Mouse (Mus musculus) monocyte, adult 5-6 weeks (primary cell): ENCODE measurements around the gene Lrit3. TPM values are rescaled to one million over a fixed set of nuclear protein-coding genes. Genes with fewer than 3 reads are reported as not detected.
A peak's percentile ranks its signal among the peaks of the same experiment; 100 is the strongest.

Experiments
- ATAC-seq: fragments of 153-309, 156-312 bp; replicated peaks from 2 replicates; pipeline ENCODE4 v1.8.0; 2017; ENCODE audit warnings: mild to moderate bottlenecking; ENCODE audit not compliant: low TSS enrichment, insufficient number of reproducible peaks, severe bottlenecking, poor library complexity, low FRiP score
- total RNA-seq: library from RNA; stranded (forward); fragments of 200-1000, 200-491, 200-594 nt; gene quantifications from 3 replicates; pipeline ENCODE4 v1.2.3, GENCODE M21; 2017

The Lrit3 gene
- total RNA-seq = not detected in 3 replicates

DNA sequence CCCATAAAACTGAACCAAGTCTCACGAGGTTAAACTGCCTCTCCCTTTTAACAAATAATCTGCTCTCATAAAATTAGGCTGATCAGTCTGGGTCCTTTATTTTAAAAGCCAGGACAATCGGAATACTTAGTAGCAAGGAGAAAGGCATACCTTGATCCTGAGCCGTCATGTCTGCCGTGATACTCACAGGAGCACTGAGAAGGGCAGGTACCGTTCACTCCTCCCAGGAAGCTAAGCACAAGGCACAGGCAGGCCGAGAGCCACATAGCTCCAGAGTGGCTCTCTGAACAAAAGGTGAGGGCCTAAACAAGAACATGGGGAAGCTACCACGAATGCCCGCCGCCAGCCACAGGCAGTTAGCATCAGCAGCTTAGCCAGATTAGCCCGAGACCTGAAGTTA is at the start of gene Lrit3:
Gene Lrit3, minus strand, starts transcription at position 266 of the 400 bp plus-strand sequence.
- ATAC-seq = no peak

DNA sequence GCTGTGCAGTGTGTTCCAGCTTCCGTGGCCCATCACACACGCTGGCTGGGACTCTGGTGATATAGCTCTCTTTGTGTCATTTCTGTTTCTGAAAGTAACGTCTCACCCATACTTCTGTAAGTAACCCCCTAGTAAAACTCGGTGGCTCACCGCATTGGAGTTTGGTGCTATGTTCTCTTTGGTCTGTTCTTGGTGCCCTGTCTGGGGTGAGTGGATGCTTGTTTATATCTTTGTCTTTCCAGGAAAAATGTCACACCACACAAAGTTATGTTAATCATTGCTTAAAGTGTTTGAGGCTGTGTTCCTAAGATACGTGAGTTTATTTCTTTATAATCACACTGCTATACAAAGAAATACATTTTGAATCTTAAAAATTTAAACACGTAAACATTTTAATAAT is 43.0 kb upstream of the Lrit3 start:
- ATAC-seq = no peak

DNA sequence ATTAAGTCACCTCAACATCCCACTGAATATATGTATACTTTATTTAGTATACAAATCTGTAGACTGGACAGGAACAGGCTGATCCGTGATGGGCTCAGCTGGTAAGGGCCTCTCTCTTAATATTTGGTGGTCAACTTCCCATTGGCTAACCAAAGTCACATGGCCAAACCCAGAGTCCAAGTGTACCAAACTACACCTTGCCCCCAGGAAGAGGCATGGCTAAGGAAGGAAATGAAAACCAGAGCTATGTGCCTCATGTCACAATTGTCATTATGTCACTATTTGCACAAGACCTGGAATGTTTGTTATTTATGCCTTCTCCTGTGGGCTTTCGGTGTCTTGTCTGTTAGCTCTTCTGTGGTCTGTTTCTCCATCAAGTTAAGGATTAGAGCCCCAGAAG is 42.0 kb upstream of the Lrit3 start:
- no peak for ATAC-seq

GRCm38 (mm10) chr3:129838017-129838416 is 34.2 kb upstream of the Lrit3 start:
- no peak for ATAC-seq

- no peak for ATAC-seq
Observed at GRCm38 (mm10) chr3:129836965-129837364, 33.1 kb upstream of the Lrit3 start.

DNA sequence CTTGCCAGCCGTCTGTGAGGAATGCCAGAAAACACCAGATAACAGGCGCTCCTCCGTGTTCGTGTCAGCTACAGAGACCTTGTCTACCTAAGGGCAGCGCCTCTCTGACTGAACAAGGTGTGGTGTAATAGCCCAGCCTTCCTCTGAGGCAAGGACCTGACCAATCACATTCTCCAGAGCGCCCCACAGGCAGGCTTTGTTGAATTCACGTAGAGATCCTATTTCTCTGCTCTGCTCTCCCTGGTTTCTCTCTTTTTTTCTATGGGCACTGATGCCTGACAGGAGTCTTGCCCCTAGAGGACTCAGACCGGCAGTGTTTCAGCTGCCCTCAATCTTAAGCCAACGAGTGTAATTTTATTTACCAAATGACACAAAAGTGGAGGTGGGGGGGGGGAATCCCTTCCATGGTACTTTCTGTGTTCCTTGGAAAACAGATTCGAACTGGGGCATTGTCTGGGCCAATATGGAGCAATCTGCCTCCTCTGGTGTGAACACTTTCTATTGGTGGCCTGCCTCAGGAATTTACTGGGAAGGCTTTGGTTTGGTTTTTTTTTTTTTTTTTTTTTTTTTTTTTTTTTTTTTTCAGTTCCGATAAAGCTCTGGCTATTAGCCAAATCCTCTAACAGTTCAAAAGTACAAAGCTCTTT is 32.3 kb upstream of the Lrit3 start:
- no peak for ATAC-seq

DNA sequence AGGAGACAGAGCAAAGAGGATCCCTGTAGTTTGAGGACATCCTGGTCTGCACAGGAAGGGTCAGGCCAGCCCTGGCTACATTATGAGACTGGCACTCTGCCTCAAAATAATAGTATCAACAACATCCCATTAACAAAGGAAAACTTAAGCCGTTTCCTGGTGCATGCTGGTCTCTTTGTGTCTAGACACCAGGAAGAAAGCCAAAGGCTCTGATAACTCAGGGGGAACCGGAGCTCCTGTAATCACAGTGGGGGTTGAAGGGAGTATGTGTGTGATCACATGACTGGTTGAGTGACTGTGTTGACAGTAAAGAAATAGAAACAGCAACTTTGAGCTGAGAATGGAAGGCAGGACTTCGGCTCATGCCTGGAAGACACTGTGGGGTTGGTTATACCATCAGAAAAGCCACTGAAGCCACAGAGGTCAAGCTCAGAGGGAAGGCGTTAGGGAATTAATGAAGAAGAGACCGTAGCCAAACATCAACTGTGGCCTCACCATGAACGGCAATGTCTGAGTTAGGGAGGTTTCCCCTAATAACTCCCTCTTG is 31.6 kb upstream of the Lrit3 start, which contains the start of gene Cfi:
Gene Cfi, plus strand, starts transcription at position 497 of the 547 bp plus-strand sequence.
- ATAC-seq = no peak

DNA sequence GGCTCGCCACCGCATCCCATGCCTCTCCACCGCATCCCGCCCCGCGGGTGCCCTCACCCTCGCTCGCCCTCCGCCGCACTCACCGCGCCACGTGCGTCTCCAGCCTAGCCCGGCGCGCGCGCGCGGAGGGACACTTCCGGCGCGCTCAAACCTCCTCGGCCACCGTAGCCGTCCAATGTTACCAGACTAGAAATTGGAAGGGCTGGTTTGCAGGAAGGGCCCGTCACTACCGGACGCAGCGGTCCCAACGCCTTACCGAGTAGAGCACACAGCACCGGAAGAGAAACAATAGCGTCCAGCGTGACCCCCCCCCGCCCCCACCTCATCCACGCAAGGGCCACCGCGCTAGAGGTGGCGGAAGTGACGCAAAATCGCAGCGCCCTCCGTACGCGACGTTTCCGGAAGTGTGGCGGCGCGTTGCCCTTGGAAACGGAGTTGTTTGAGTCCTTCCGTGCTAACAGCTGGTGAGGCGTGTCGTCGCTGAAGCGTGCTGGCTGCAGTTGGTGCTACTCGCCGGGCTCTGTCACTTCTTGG is 27.3 kb upstream of the Lrit3 start, which contains the start of gene Gar1:
Gene Gar1, minus strand, starts transcription at position 362 of the 534 bp plus-strand sequence.
- peak; percentile 93 for ATAC-seq

- ATAC-seq = no peak; the same call in 1 of the 2 replicates
Observed at GRCm38 (mm10) chr3:129830626-129831025, 26.8 kb upstream of the Lrit3 start.

DNA sequence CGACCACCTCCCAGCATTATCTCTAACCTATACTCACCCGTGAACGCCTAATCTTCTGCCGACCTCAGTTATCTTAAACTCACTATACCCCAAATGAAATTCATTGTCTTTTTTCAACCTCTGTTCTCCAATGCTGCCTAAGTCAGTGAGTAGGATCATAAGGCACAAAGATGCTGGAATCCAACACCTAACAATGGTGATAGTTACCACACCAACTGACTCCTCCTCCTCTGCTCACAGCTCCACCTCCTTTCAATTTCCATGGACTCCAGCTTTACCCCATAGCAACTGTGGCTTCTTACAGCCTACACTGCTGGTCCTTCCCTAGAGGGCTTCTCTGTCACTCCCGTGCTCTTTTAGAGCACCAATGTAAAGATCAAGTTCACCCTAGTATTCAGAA is 23.9 kb upstream of the Lrit3 start:
- no peak for ATAC-seq

GRCm38 (mm10) chr3:129826691-129827090 is 22.9 kb upstream of the Lrit3 start:
- ATAC-seq = no peak

DNA sequence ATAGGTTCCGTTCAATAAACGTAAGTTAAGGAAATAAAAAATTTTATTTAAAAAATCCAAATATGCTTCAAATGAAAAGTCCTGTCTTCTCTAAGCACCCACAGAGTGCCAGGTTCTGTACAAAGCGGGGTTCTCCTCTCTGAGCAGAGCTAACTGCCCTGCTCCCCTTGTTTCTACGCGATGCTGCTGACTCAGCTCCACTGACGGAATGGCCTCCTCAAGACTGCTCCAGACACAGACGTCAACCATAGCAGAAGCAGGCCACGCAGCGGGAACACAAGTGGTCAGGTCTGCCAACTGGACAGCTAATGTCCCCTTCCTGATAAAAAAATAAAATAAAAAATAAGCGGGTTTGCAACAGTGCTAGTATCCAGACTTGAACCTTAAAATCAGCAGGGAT is 21.1 kb upstream of the Lrit3 start:
- ATAC-seq = no peak

GRCm38 (mm10) chr3:129824146-129824545 is 20.3 kb upstream of the Lrit3 start:
- ATAC-seq = no peak

GRCm38 (mm10) chr3:129823293-129823692 is 19.5 kb upstream of the Lrit3 start:
- no peak for ATAC-seq

GRCm38 (mm10) chr3:129822206-129822775 is 18.5 kb upstream of the Lrit3 start, which contains the start of gene Rrh:
TSS of gene Rrh (minus strand) at chr3:129822587.
- ATAC-seq = no peak

- ATAC-seq = no peak
Observed at GRCm38 (mm10) chr3:129821736-129822135, 17.9 kb upstream of the Lrit3 start.

- no peak for ATAC-seq
Observed at GRCm38 (mm10) chr3:129820847-129821246, 17.0 kb upstream of the Lrit3 start.

DNA sequence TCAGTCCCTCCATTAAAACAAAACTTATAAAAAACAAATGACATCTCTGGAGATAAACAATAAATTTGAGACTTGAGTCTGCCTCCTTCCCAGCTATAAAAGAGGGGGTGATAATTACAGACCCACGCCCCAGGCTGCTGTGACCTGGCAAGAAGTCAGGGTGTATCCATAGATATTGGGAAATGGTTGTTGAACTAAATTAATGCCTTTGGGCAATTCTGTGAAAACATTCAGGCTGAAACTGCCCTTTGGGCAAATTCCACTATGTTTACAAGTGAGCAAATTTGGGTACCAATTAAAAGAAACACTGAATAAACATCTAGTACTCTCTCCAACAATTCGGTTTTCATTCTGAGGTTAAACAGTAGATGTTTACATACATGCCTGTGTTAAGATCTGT is 4.8 kb downstream of the Lrit3 start:
- no peak for ATAC-seq

DNA sequence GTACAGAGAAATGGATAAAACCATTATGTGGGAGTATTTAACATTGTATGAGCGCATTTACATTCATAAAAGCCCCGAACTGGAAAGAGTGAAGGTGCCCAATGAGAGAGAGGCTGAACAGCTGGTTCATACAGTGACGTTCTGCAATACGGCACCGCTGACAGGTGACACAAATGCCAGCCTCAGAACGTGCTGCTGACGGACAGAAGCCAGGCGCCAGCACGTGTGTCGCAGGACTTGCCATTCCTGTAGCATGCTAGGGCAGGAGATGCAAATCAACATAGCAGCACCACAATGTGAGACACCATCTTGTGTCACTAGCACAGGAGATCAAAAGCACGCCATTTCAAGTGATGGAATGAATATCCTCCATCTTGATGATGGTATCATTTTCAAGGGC is 5.3 kb downstream of the Lrit3 start:
- no peak for ATAC-seq

DNA sequence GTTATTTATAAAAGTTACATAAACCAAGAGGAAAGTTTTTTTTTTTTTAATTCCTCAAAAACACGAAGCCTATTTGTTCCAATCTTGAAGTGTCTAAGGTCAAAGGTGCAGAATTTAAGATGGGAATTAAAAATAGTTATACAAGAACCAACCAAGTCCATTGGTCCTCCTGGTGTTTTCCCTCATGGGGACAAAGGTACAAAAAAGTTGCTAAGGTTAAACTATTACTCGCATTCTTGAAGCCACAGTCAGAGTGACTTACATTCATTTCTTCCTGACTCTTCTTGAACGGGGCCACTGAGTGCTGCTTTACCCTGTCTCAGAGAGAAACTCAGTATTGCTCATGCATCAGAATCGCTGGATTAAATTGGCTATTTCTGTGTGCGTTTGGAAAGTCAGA is 6.5 kb downstream of the Lrit3 start:
- no peak for ATAC-seq
